Comparison of ENCODE assay signal across 28 mouse cellular contexts in the genomic region with DNA sequence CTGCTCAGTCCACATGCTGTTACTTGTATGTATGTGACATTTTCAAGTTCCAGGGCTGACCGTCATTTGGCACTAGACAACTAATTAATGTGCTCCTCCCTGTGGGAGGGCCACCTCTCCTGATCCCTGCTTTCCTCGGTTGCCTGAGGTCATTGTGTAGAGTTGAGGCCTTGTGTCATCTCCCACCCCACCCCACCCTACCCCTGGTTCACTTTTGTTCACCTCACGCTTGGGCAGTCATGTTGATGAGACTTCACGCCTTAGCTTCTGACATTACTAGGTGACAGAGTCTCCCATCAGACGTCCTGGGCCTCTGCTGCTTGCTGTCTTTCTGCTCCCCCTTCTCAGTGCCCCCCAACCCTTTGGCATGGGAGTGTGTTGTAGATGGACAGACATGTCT. TPM values are rescaled to one million over a fixed set of nuclear protein-coding genes. Genes with fewer than 3 reads are reported as not detected.
A peak's percentile ranks its signal among the peaks of the same experiment; 100 is the strongest.
DNase-seq lines count a peak whose midpoint lies in the region; ATAC-seq lines count a peak whose summit lies in the region.
"Had no signal": no experiment of that assay in that cellular context is flagged by ENCODE, and none has a peak within 500 bp of the region (broad histone marks: within the 10 kb centered on the region; RNA-seq: fewer than 3 reads in every experiment).

No protein-coding gene starts in this region.

- H3K4me3 ChIP-seq in embryonic facial prominence, embryonic 11.5 days (ENCODE audit: low read depth, low read length) = no peak overlapping the region
- no peak overlapping the region for H3K4me3 ChIP-seq in embryonic facial prominence, embryonic 10.5 days
- no peak overlapping the region for H3K4me3 ChIP-seq in kidney, embryonic 15.5 days (replicated peaks)
- H3K4me3 ChIP-seq in midbrain, embryonic 14.5 days (replicated peaks; ENCODE audit: low read depth, low read length) = no peak overlapping the region
- no peak overlapping the region for H3K4me3 ChIP-seq in midbrain, embryonic 10.5 days
- H3K4me3 ChIP-seq: embryonic facial prominence, embryonic 13.5 days; erythroblast, embryonic 14.5 days; forebrain, embryonic 12.5 days; forebrain, embryonic 15.5 days; heart, embryonic 12.5 days; heart, embryonic 15.5 days; hindbrain, embryonic 10.5 days; hindbrain, embryonic 15.5 days had no signal

- H3K27me3 ChIP-seq in embryonic facial prominence, embryonic 11.5 days (ENCODE audit: control insufficient read depth, insufficient read depth, low read length) = no peaks in the 10 kb centered on the region
- H3K27me3 ChIP-seq in embryonic facial prominence, embryonic 10.5 days (replicated peaks; ENCODE audit: low read depth, poor library complexity, severe bottlenecking) = no peaks in the 10 kb centered on the region
- no peaks in the 10 kb centered on the region for H3K27me3 ChIP-seq in kidney, embryonic 15.5 days
- no peaks in the 10 kb centered on the region for H3K27me3 ChIP-seq in midbrain, embryonic 14.5 days (ENCODE audit: control insufficient read depth, insufficient read depth, low read length)
- no peaks in the 10 kb centered on the region for H3K27me3 ChIP-seq in midbrain, embryonic 10.5 days (ENCODE audit: low read depth, poor library complexity, severe bottlenecking)
- H3K27me3 ChIP-seq: CH12.LX; embryonic facial prominence, embryonic 13.5 days; forebrain, embryonic 12.5 days; forebrain, embryonic 15.5 days; heart, embryonic 12.5 days; heart, embryonic 15.5 days; hindbrain, embryonic 15.5 days; Patski had no signal

- no peak overlapping the region for H3K27ac ChIP-seq in embryonic facial prominence, embryonic 11.5 days (replicated peaks; ENCODE audit: low read depth, low read length)
- H3K27ac ChIP-seq in embryonic facial prominence, embryonic 10.5 days (replicated peaks) = no peak overlapping the region
- H3K27ac ChIP-seq in kidney, embryonic 15.5 days = no peak overlapping the region
- H3K27ac ChIP-seq in midbrain, embryonic 14.5 days (replicated peaks; ENCODE audit: low read depth, low read length) = no peak overlapping the region
- no peak overlapping the region for H3K27ac ChIP-seq in midbrain, embryonic 10.5 days (replicated peaks)
- H3K27ac ChIP-seq: embryonic facial prominence, embryonic 13.5 days; forebrain, embryonic 12.5 days; forebrain, embryonic 15.5 days; heart, embryonic 15.5 days; hindbrain, embryonic 10.5 days; hindbrain, embryonic 15.5 days had no signal

- H3K4me2 ChIP-seq in embryonic facial prominence, embryonic 11.5 days (ENCODE audit: low read depth, low read length) = no peak overlapping the region
- no peak overlapping the region for H3K4me2 ChIP-seq in kidney, embryonic 15.5 days
- no peak overlapping the region for H3K4me2 ChIP-seq in midbrain, embryonic 14.5 days (ENCODE audit: low read length)
- H3K4me2 ChIP-seq: embryonic facial prominence, embryonic 13.5 days; forebrain, embryonic 12.5 days; forebrain, embryonic 15.5 days; heart, embryonic 12.5 days; heart, embryonic 15.5 days; hindbrain, embryonic 15.5 days had no signal

- peak; percentile 52; the same call in 1 of the 2 replicates for ATAC-seq in embryonic facial prominence, embryonic 11.5 days (replicated peaks; ENCODE audit: insufficient number of reproducible peaks, low FRiP score, low TSS enrichment, low read depth)
- peak; percentile 71 for ATAC-seq in kidney, embryonic 15.5 days (replicated peaks; ENCODE audit: low FRiP score)
- 0 out of 2 replicates have a peak, but pooled peaks have one; percentile 28 for ATAC-seq in midbrain, embryonic 14.5 days (ENCODE audit: low FRiP score, low TSS enrichment)
- ATAC-seq: forebrain, embryonic 15.5 days; Patski had no signal

- H3K36me3 ChIP-seq in embryonic facial prominence, embryonic 11.5 days (replicated peaks; ENCODE audit: control insufficient read depth, insufficient read depth, low read depth, low read length) = no peaks in the 10 kb centered on the region; the same call in 1 of the 2 replicates
- H3K36me3 ChIP-seq in embryonic facial prominence, embryonic 10.5 days (replicated peaks) = peaks cover 55% of the 10 kb centered on the region
- H3K36me3 ChIP-seq in kidney, embryonic 15.5 days = peaks cover 22% of the 10 kb centered on the region
- H3K36me3 ChIP-seq in midbrain, embryonic 14.5 days (ENCODE audit: control insufficient read depth, insufficient read depth, low read length) = 0 out of 2 replicates have a peak, but pooled peaks cover 3% of the 10 kb centered on the region
- peaks cover 46% of the 10 kb centered on the region for H3K36me3 ChIP-seq in midbrain, embryonic 10.5 days
- H3K36me3 ChIP-seq: forebrain, embryonic 12.5 days; hindbrain, embryonic 15.5 days had no signal

- H3K4me1 ChIP-seq in embryonic facial prominence, embryonic 11.5 days (ENCODE audit: control insufficient read depth, insufficient read depth, low read length) = no peaks in the 10 kb centered on the region
- H3K4me1 ChIP-seq in embryonic facial prominence, embryonic 10.5 days = no peaks in the 10 kb centered on the region
- H3K4me1 ChIP-seq in kidney, embryonic 15.5 days = no peaks in the 10 kb centered on the region
- H3K4me1 ChIP-seq in midbrain, embryonic 14.5 days (ENCODE audit: control insufficient read depth, insufficient read depth, low read length) = no peaks in the 10 kb centered on the region
- peaks cover 21% of the 10 kb centered on the region for H3K4me1 ChIP-seq in midbrain, embryonic 10.5 days
- H3K4me1 ChIP-seq: embryonic facial prominence, embryonic 13.5 days; forebrain, embryonic 12.5 days; forebrain, embryonic 15.5 days; heart, embryonic 12.5 days; heart, embryonic 15.5 days; hindbrain, embryonic 15.5 days had no signal

- DNase-seq in embryonic facial prominence, embryonic 11.5 days (ENCODE audit: low spot score) = no peak
- no peak for DNase-seq in embryonic facial prominence, embryonic 10.5 days (ENCODE audit: low spot score)
- DNase-seq in kidney, postnatal 10 days = no peak
- DNase-seq in midbrain, embryonic 14.5 days = no peak
- DNase-seq in midbrain, embryonic 10.5 days (ENCODE audit: low spot score) = no peak
- no peak for DNase-seq in thymus, postnatal 4 days
- DNase-seq: adrenal gland, postnatal 10 days; adrenal gland, postnatal 36 days; B cell, adult 2 months; cerebellum, adult 18-20 months; cerebellum, adult 9-10 months; cerebellum, postnatal 14 days; gastrocnemius, postnatal 25 days; heart, adult 18-20 months; heart, postnatal 10 days; heart, postnatal 36 days had no signal

- H3K9ac ChIP-seq in embryonic facial prominence, embryonic 11.5 days (replicated peaks; ENCODE audit: low read length) = no peak overlapping the region
- H3K9ac ChIP-seq in kidney, embryonic 15.5 days = no peak overlapping the region
- H3K9ac ChIP-seq in midbrain, embryonic 14.5 days (replicated peaks; ENCODE audit: low read length) = no peak overlapping the region
- H3K9ac ChIP-seq: embryonic facial prominence, embryonic 13.5 days; forebrain, embryonic 12.5 days; forebrain, embryonic 15.5 days; heart, embryonic 12.5 days; heart, embryonic 15.5 days; hindbrain, embryonic 15.5 days had no signal

- 47% methylated on average over 5 of the region's 5 CpGs for WGBS in embryonic facial prominence, embryonic 11.5 days
- 58% methylated on average over 5 of the region's 5 CpGs for WGBS in embryonic facial prominence, embryonic 10.5 days
- WGBS in kidney, embryonic 15.5 days = 34% methylated on average over 5 of the region's 5 CpGs
- WGBS in midbrain, embryonic 14.5 days = 17% methylated on average over 5 of the region's 5 CpGs
- 22% methylated on average over 5 of the region's 5 CpGs for WGBS in midbrain, embryonic 10.5 days

- no peaks in the 10 kb centered on the region for H3K9me3 ChIP-seq in embryonic facial prominence, embryonic 11.5 days (replicated peaks; ENCODE audit: control insufficient read depth, low read length)
- H3K9me3 ChIP-seq in embryonic facial prominence, embryonic 10.5 days = no peaks in the 10 kb centered on the region
- H3K9me3 ChIP-seq in kidney, embryonic 15.5 days (replicated peaks) = no peaks in the 10 kb centered on the region
- H3K9me3 ChIP-seq in midbrain, embryonic 14.5 days (ENCODE audit: control insufficient read depth, low read length) = no peaks in the 10 kb centered on the region
- H3K9me3 ChIP-seq in midbrain, embryonic 10.5 days (replicated peaks) = 0 out of 2 replicates have a peak, but pooled peaks cover 4% of the 10 kb centered on the region
- H3K9me3 ChIP-seq: embryonic facial prominence, embryonic 13.5 days; forebrain, embryonic 12.5 days; forebrain, embryonic 15.5 days; G1E; heart, embryonic 15.5 days; hindbrain, embryonic 15.5 days had no signal

RNA-seq across cellular contexts. Expression of a gene that starts 15.2 kb away (rescaled TPM):
- polyA plus RNA-seq in embryonic facial prominence, embryonic 11.5 days (2014; fragmentation: Nextera tagmentation; extraction: Ambion mirVana) = 92.6 and 93.0 TPM in 2 replicates
- 84.6 and 88.0 TPM in 2 replicates for polyA plus RNA-seq in embryonic facial prominence, embryonic 10.5 days (2016; fragmentation: Nextera tagmentation; extraction: Ambion mirVana)
- polyA plus RNA-seq in kidney, embryonic 15.5 days (2015; fragmentation: Nextera tagmentation; extraction: Ambion mirVana) = 99.8 and 106 TPM in 2 replicates
- 90.5 and 94.2 TPM in 2 replicates for polyA plus RNA-seq in midbrain, embryonic 14.5 days (2014; fragmentation: Nextera tagmentation; extraction: Ambion mirVana)
- 87.6 and 91.6 TPM in 2 replicates for polyA plus RNA-seq in midbrain, embryonic 10.5 days (2016; fragmentation: Nextera tagmentation; extraction: Ambion mirVana)
